Mouse (Mus musculus): ENCODE measurements around the gene Gm8871.
"Not testable (repeated sequence)": the region's sequence is repeated elsewhere in the genome, so short reads cannot be mapped to it uniquely, and the experiment has no call there.

Gm8871 gene

GRCm38 (mm10) chr5:10947505-10947904 lies at the start of gene Gm8871, which contains the start of gene Gm8857:
TSS of gene Gm8871 (plus strand) at chr5:10947805.
TSS of gene Gm8857 (plus strand) at chr5:10947807.
- not testable (repeated sequence) for DNase-seq (ENCODE audit: low spot score in 2 of 2)

GRCm38 (mm10) chr5:10953512-10953911 lies 5.9 kb downstream of the Gm8871 start:
- not testable (repeated sequence) for DNase-seq (ENCODE audit: low spot score in 2 of 2)

- peak; percentile 10 to 55 for DNase-seq (ENCODE audit: low spot score in 2 of 2)
Measured at GRCm38 (mm10) chr5:10958057-10958456, 10.5 kb downstream of the Gm8871 start.

All from spleen, postnatal 4 days (tissue).